Mouse (Mus musculus): Measurements from ENCODE around the gene Gpr62. TPM values are rescaled to one million over a fixed set of nuclear protein-coding genes. Genes with fewer than 3 reads are reported as not detected.

Gpr62 gene
- total and polyA plus RNA-seq, 3 experiments = 0.04 to 0.11 TPM; not detected in 1

GRCm38 (mm10) chr9:106475663-106476001 is 9.9 kb upstream of the Gpr62 start, which contains the start of gene Rrp9:
Gene Rrp9, plus strand, starts transcription at chr9:106475963.
- H3K4me3 ChIP-seq (replicated peaks in 1 of 3; ENCODE audit: low read depth in 2 of 3, low read length in 2 of 3, poor library complexity in 1 of 3) = peak within 1 kb of the TSS; percentile 54 to 77 (median 66)
- peak within 1 kb of the TSS; percentile 90 for H3K4me2 ChIP-seq (ENCODE audit: insufficient read depth, low read depth, poor library complexity, severe bottlenecking)
- H3K27ac ChIP-seq (ENCODE audit: insufficient read depth, low read depth) = peak within 1 kb of the TSS; percentile 13; the same call in 1 of the 2 replicates
- H3K27me3 ChIP-seq (replicated peaks) = no peaks in the 10 kb centered on the region
- no peaks in the 10 kb centered on the region for H3K9me3 ChIP-seq (replicated peaks; ENCODE audit: low read length)
- in situ Hi-C loops (cut with MboI; ENCODE audit: low pct_ligation_motif_present, low pct_unique_long_range_greater_than_20kb, low sequenced_read_pairs) (loop anchor here (5.0 kb wide), 1 partner anchor 38 kb away; the partner anchor contains the start of gene Acy1), dilution Hi-C loops (cut with MboI; ENCODE audit: extremely low pct_ligation_motif_present, extremely low pct_unique_long_range_greater_than_20kb, low sequenced_read_pairs) (no loop called here)
- DNase-seq (ENCODE audit: extremely low read depth) = no peak
- H3K9ac ChIP-seq (ENCODE audit: insufficient read depth, low read depth) = peak within 1 kb of the TSS; percentile 61
- TF ChIP-seq IRF4 (IDR thresholded peaks at IDR 0.05; ENCODE audit: low read depth, low read length) (no peak), MAX (IDR thresholded peaks at IDR 0.05; ENCODE audit: low read length) (no peak)
- H3K79me2 ChIP-seq (replicated peaks; ENCODE audit: control insufficient read depth, extremely low read depth, insufficient read depth, poor library complexity, severe bottlenecking) = peaks cover 26% of the 10 kb centered on the region
- H3K36me3 ChIP-seq (replicated peaks in 1 of 2; ENCODE audit: control insufficient read depth in 1 of 2, insufficient read depth in 1 of 2, low read length in 1 of 2) = peaks cover 15 to 55% of the 10 kb centered on the region in 2 experiments
- H3K4me1 ChIP-seq (ENCODE audit: control insufficient read depth in 1 of 2, insufficient read depth in 2 of 2) = peaks cover 6 to 62% of the 10 kb centered on the region in 2 experiments

GRCm38 (mm10) chr9:106475046-106475445 is 9.3 kb upstream of the Gpr62 start:
- Histone ChIP-seq H3K4me2 (ENCODE audit: insufficient read depth, low read depth, poor library complexity, severe bottlenecking) (peak overlapping the region; percentile 90), H3K79me2 (replicated peaks; ENCODE audit: control insufficient read depth, extremely low read depth, insufficient read depth, poor library complexity, severe bottlenecking) (peaks cover 26% of the 10 kb centered on the region), H3K4me3 (replicated peaks in 1 of 3; ENCODE audit: low read depth in 2 of 3, low read length in 2 of 3, poor library complexity in 1 of 3) (peak overlapping the region; percentile 54 to 77 (median 66)), H3K27ac (ENCODE audit: insufficient read depth, low read depth) (no peak overlapping the region), H3K36me3 (replicated peaks in 1 of 2; ENCODE audit: control insufficient read depth in 1 of 2, insufficient read depth in 1 of 2, low read length in 1 of 2) (peaks cover 9 to 51% of the 10 kb centered on the region in 2 experiments), H3K27me3 (replicated peaks) (no peaks in the 10 kb centered on the region), H3K4me1 (ENCODE audit: control insufficient read depth in 1 of 2, insufficient read depth in 2 of 2) (peaks cover 6 to 56% of the 10 kb centered on the region in 2 experiments), H3K9me3 (replicated peaks; ENCODE audit: low read length) (no peaks in the 10 kb centered on the region), H3K9ac (ENCODE audit: insufficient read depth, low read depth) (peak overlapping the region; percentile 61)
- TF ChIP-seq PAX5 (IDR thresholded peaks at IDR 0.05; ENCODE audit: low read length) (no peak), ZMIZ1 (IDR thresholded peaks at IDR 0.05; ENCODE audit: low read depth, low read length) (no peak), SIN3A (IDR thresholded peaks at IDR 0.05; ENCODE audit: low read length) (peak; percentile 37; the same call in 1 of the 2 replicates), CHD1 (IDR thresholded peaks at IDR 0.05; ENCODE audit: low read depth, low read length) (no peak), SMC3 (IDR thresholded peaks at IDR 0.05; ENCODE audit: low read depth, low read length) (no peak), MEF2A (IDR thresholded peaks at IDR 0.05; ENCODE audit: borderline replicate concordance, low read depth, low read length) (no peak), ELF1 (IDR thresholded peaks at IDR 0.05; ENCODE audit: low read depth, low read length) (no peak), POLR2A (IDR thresholded peaks at IDR 0.05; ENCODE audit: low read depth, low read length) (no peak)
- in situ Hi-C loops (cut with MboI; ENCODE audit: low pct_ligation_motif_present, low pct_unique_long_range_greater_than_20kb, low sequenced_read_pairs) = loop anchor here (5.0 kb wide), 1 partner anchor 38 kb away; the partner anchor contains the start of gene Acy1
- dilution Hi-C loops (cut with MboI; ENCODE audit: extremely low pct_ligation_motif_present, extremely low pct_unique_long_range_greater_than_20kb, low sequenced_read_pairs) = no loop called here
- DNase-seq (ENCODE audit: extremely low read depth) = peak; percentile 20

GRCm38 (mm10) chr9:106474456-106474855 is 8.7 kb upstream of the Gpr62 start:
- Histone ChIP-seq H3K4me3 (replicated peaks in 1 of 3; ENCODE audit: low read depth in 2 of 3, low read length in 2 of 3, poor library complexity in 1 of 3) (peak overlapping the region in 2 of 3 experiments; percentile 54 to 77), H3K9ac (ENCODE audit: insufficient read depth, low read depth) (peak overlapping the region; percentile 18; the same call in 1 of the 2 replicates), H3K4me2 (ENCODE audit: insufficient read depth, low read depth, poor library complexity, severe bottlenecking) (peak overlapping the region; percentile 90), H3K79me2 (replicated peaks; ENCODE audit: control insufficient read depth, extremely low read depth, insufficient read depth, poor library complexity, severe bottlenecking) (peaks cover 23% of the 10 kb centered on the region), H3K27me3 (replicated peaks) (no peaks in the 10 kb centered on the region), H3K4me1 (ENCODE audit: control insufficient read depth in 1 of 2, insufficient read depth in 2 of 2) (peaks cover 2 to 51% of the 10 kb centered on the region in 2 experiments; a peak in 3 of 4 replicates), H3K36me3 (replicated peaks in 1 of 2; ENCODE audit: control insufficient read depth in 1 of 2, insufficient read depth in 1 of 2, low read length in 1 of 2) (peaks cover 3 to 47% of the 10 kb centered on the region in 2 experiments), H3K9me3 (replicated peaks; ENCODE audit: low read length) (no peaks in the 10 kb centered on the region), H3K27ac (ENCODE audit: insufficient read depth, low read depth) (no peak overlapping the region)
- TF ChIP-seq MAZ (IDR thresholded peaks at IDR 0.05; ENCODE audit: low read depth, low read length) (no peak; the same call in 1 of the 2 replicates), IRF4 (IDR thresholded peaks at IDR 0.05; ENCODE audit: low read depth, low read length) (peak; percentile 28; the same call in 1 of the 2 replicates), SIN3A (IDR thresholded peaks at IDR 0.05; ENCODE audit: low read length) (0 out of 2 replicates have a peak, but pooled peaks have one; percentile 11), SMC3 (IDR thresholded peaks at IDR 0.05; ENCODE audit: low read depth, low read length) (peak; percentile 55), CHD2 (IDR thresholded peaks at IDR 0.05; ENCODE audit: low read length) (peak; percentile 83), E2F4 (IDR thresholded peaks at IDR 0.05; ENCODE audit: insufficient replicate concordance, low read depth, low read length) (no peak), POLR2A (IDR thresholded peaks at IDR 0.05; ENCODE audit: low read depth, low read length) (peak; percentile 33; the same call in 1 of the 2 replicates), ELF1 (IDR thresholded peaks at IDR 0.05; ENCODE audit: low read depth, low read length) (no peak; the same call in 1 of the 2 replicates), CTCF (conservative IDR thresholded peaks at IDR 0.05 in 1 of 2, IDR thresholded peaks at IDR 0.05 in 1 of 2; ENCODE audit: low read depth in 2 of 2, low read length in 2 of 2) (peak; percentile 50 to 71; a peak in 3 of 4 replicates), RAD21 (IDR thresholded peaks at IDR 0.05; ENCODE audit: low read depth, low read length) (peak; percentile 48), NRF1 (IDR thresholded peaks at IDR 0.05; ENCODE audit: low read depth, low read length) (0 out of 2 replicates have a peak, but pooled peaks have one; percentile 9), HCFC1 (IDR thresholded peaks at IDR 0.05; ENCODE audit: low read depth, low read length) (peak; percentile 33; the same call in 1 of the 2 replicates)
- dilution Hi-C loops (cut with MboI; ENCODE audit: extremely low pct_ligation_motif_present, extremely low pct_unique_long_range_greater_than_20kb, low sequenced_read_pairs) (no loop called here), in situ Hi-C loops (cut with MboI; ENCODE audit: low pct_ligation_motif_present, low pct_unique_long_range_greater_than_20kb, low sequenced_read_pairs) (no loop called here)
- DNase-seq (ENCODE audit: extremely low read depth) = peak; percentile 77

All from CH12.LX (cell line).